Mouse (Mus musculus): Measurements from ENCODE around the gene BC028528.

DNA sequence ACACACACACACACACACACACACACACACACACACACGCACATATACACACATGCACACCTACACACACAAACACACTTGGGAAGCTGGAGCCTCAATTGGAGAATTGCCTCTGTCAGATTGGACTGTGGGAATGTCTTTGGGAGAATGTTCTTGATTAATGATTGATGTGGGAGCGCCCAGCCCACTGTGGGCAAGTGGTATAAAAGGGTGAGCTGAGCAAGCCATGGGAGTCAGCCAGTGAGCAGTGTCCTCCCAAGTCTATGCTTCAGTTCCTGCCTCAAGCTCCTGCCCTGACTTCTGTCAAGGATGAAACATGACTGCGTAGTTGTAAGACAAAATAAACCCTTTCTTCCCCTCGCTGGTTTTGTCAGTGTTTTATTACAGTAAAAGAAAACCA is 4.2 kb downstream of the BC028528 start:
- no peak for TF ChIP-seq CTCF (IDR thresholded peaks at IDR 0.05; ENCODE audit: low read depth)
- TF ChIP-seq EP300 (IDR thresholded peaks at IDR 0.05; ENCODE audit: low read depth): no peak

All from liver, postnatal 0 days (tissue).